Mouse (Mus musculus): ENCODE measurements around the gene Gm28035. TPM values are rescaled to one million over a fixed set of nuclear protein-coding genes. Genes with fewer than 3 reads are reported as not detected.
A peak's percentile ranks its signal among the peaks of the same experiment; 100 is the strongest.

The Gm28035 gene
- total RNA-seq, 2 experiments from 2014 or later: 6.7 to 7.3 TPM

DNA sequence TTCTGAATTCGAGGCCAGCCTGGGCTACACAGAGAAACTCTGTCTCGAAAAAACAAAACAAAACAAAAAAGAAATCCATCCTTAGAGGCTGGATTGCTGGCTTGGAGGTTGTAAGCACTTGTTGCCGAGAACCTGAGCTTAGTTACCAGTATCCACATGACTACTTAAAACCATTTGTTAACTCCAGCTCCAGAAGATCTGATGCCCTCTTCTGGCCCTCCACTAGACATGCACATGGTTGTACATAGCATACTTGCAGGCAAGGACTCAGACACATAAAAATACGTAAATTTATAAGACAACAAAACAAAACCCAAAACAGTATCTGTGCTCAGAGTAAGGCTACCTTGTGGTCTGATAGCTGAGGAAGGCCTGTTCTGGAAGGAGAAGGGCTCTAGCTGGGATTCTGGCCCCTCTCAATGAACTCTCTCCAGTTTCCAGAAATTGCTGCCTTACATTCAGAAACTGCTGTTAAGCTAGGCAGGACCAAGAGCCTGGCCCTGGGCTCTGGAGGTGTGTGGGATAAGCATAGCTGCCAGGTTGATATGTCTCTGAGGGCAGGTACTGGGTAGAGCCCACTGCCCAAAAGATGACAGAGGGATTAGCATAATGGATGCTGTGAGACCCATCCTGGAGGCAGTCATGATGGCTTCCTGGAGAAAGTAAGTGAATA, 20.8 kb downstream of the Gm28035 start:
- no peak for DNase-seq (ENCODE audit: low spot score in 2 of 2)

DNA sequence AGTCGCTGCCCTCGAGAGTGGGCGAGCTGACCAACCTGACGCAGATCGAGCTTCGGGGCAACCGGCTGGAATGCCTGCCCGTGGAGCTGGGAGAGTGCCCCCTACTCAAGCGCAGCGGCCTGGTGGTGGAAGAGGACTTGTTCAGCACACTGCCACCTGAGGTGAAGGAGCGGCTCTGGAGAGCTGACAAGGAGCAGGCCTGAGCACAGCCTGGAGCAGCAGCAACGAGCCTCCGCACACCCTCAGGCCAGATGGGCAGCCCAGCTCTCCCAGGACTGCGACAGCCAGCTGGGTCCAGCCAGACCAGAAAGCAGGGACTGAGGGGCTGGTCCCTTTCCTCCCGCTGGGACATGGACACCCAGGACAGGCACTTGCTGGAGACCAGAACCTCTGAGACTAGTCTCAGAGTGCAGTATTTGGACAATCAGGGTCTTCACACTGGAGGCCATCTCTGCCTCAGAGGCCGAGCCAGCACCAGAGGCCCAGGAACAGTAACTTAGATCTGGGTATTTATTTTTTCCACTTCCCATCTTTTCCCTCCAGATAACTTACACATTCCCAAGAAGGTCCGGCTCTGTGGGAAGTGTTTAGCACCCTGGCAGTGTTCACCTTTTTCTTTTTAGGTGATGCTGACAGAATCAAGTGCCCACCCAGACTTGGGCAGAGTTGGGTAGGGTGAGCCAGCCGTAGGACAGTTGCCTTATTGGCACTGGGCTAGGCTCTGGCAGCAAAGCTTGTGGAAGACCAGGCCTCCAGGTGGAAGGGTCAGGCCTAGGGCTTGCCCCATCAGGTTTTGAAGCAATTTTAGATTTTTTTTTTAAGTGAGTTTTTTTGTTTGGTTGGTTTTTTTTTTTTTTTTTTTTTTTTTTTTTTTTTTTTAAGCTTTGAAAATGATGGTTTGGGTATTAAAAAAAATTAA, 21.8 kb downstream of the Gm28035 start:
- DNase-seq (ENCODE audit: low spot score in 2 of 2): no peak

GRCm38 (mm10) chr2:30262840-30263441, 22.6 kb downstream of the Gm28035 start:
- DNase-seq (ENCODE audit: low spot score in 2 of 2): peak; percentile 75 to 86

- no peak for DNase-seq (ENCODE audit: low spot score in 2 of 2)
Observed at GRCm38 (mm10) chr2:30263811-30264210, 23.4 kb downstream of the Gm28035 start.

DNA sequence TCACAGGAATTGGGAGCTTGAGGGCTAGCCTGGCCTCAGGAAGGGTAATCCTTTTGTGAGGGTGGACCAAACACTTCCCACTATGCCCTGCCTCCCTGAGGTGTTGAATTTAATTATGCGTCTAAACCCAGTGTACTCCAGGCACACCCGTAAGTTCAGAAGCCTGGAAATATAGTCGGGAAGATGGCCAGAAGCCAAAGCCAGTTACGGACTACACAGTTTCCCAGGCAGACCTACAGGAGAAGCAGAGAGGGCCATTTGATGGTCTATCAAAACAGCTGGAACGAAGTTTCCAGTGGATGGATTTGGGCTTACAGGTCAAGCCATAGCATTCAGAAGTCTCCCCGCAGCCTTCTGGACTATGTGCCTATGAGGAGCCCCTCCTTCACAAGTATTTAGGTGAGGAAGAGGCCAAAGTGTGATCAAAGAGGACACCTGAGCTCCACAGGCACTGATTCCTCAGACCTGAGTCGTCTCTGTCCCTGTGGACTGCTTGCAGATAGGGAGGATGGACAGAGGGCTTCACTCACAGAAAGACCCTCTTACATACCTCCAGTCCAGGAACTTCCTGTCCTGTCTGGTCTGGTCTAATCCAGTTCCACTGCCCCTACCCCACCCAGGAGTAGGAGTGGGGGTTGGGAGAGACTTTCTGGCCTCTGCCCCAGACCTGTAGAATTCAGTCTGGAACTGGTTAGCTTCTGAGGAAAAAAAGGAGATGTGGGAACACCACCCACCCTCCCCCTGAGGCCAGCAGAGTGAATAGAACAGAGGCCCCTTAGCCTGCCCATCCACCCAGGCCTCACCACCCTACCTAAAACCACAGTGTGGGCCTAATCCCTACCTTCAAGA, 24.5 kb downstream of the Gm28035 start:
- no peak for DNase-seq (ENCODE audit: low spot score in 2 of 2)

DNA sequence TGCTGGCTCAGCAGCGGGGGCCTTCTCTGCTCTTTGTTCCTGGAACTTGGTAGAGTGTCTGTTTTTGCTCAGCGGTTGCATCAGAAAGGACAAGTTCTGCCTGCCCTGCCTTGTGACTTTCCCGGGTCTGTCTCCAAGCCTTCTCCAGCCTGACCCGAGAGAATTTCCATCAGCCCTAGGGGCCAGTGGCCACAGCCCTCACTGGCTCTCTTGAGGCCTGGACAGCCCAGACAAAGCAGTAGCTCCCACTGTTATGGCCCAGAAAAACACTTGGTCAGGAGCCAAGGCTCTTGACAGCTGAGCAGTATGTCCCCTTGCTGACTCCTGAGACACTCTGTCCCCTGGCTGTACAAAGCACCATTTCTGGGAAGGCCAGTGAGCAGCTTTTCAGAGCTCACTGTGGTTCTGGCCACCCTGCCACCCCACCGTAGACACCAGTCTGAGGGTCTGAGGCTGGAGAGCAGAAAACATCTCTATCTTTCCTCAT, 25.4 kb downstream of the Gm28035 start, which contains the start of gene Phyhd1:
Phyhd1 (plus strand) TSS at position 437 of the 487 bp plus-strand sequence.
- peak; percentile 53 to 86 for DNase-seq (ENCODE audit: low spot score in 2 of 2)

GRCm38 (mm10) chr2:30266392-30266941, 26.1 kb downstream of the Gm28035 start:
- DNase-seq (ENCODE audit: low spot score in 2 of 2): peak in 1 of 2 experiments; percentile 56

DNA sequence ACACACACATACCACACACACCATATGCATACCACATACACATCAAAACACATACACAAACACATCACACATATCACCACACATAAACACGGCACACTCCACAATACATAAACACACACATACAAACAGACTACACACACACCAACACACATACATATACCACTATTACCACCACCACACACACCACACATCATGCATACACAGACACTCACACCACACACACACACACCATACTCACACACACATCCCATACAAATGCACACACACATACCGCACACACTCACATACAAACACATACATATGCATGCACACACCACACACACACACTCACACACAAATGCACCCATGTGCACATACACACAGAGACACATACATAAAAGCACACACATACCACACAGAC, 27.1 kb downstream of the Gm28035 start:
- DNase-seq (ENCODE audit: low spot score in 2 of 2): no peak

DNA sequence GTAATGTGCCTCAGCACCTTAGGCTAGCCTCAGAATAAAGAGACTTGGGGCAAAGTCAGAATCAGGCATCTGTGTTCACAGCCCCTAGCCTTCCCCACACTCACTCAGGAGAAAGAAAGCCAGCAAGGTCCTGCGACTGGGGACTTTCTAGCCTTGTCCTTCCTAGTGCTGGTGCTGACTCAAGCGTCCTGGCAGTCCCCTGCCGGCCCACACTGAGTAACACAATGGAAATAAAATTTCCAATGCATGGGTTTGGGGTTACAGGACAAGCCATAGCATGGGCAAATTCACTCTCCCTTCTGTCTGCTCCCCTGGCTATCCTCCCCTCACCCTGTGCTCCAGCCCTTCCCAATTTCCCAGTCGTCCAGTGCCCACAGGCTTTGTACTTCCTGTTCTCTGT, 28.0 kb downstream of the Gm28035 start:
- no peak for DNase-seq (ENCODE audit: low spot score in 2 of 2)

- no peak for DNase-seq (ENCODE audit: low spot score in 2 of 2)
Observed at GRCm38 (mm10) chr2:30269241-30269990, 29.0 kb downstream of the Gm28035 start.

DNA sequence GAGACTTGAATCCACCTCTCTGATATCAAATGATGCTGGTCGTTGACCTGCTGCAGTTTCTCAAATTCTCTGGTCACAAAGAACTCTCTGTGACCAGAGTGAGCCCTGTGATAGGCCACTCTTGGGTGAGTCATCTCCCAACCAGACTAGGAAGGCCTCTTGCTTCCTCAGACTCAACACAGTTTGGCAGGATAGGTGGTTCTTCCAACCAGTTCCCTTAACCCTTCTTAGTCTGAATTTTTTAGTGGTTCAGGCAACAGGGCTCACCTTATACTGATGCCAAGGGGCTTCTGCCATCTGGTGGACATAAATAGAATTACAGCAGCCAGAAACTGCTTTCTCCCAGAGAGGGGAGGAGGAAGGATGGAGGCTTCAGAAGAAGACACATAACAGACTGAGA, 29.8 kb downstream of the Gm28035 start:
- DNase-seq (ENCODE audit: low spot score in 2 of 2): peak; percentile 73 to 83

DNA sequence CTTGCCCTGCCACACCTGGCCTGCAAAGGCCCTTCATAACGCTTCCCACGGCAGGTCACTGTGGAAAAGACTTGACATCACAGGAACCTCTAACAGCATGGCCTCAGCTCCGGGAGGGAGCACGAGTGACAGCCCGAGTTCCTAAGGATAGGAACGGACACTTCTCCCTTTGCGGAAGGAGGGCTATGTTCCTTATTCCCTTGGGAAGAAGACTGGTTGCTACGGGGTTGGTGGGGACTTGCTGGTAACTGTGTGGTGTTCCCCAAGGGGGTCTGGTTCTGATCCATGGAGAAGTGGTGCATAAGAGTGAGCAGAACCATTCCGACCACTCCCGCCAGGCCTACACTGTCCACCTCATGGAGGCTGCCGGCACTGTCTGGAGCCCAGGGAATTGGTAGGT, 40.4 kb downstream of the Gm28035 start, which contains the start of gene Gm28038:
Gm28038 (plus strand) TSS at position 301 of the 400 bp plus-strand sequence.
- DNase-seq (ENCODE audit: low spot score in 2 of 2): no peak

GRCm38 (mm10) chr2:30281651-30282050, 41.3 kb downstream of the Gm28035 start:
- no peak for DNase-seq (ENCODE audit: low spot score in 2 of 2)

DNA sequence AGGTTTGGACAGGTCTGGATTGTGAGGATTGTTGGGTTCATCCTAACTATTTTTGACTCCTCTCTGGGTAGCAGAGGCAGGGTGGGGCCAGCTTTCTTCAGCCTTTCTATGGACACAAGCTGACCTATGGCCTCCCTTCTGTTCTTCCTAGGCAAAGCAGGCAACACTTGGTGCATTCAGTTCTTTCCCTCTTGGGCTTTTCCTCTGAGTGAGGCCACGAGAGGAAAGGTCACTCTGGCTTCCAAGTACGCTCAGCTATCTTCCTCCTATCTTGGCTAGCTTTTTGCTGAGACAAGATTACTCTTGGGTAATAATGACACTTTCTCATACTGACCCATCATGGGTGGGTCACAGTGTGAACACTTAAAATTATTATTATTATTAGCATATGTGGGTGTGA, 42.8 kb downstream of the Gm28035 start:
- DNase-seq (ENCODE audit: low spot score in 2 of 2): no peak

DNA sequence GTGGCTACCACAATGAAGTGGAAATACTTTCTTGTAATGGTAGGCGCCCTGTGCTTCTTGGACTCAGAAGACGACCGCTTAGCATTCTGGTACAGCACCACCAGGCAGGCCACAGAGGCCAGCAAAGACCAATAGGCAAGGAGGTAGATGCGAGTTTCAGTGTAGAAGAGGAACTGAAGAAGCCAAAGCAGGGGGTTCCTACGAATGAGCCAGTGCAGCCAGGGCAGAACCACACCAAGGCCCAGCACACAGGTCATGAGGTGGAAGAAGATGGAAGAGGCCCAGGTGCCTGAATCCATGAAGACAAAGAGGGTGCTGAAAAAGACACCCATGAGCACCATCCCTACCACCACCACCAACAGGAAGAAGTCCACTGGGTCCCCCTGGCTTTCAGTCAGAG, 44.6 kb downstream of the Gm28035 start:
- no peak for DNase-seq (ENCODE audit: low spot score in 2 of 2)

DNA sequence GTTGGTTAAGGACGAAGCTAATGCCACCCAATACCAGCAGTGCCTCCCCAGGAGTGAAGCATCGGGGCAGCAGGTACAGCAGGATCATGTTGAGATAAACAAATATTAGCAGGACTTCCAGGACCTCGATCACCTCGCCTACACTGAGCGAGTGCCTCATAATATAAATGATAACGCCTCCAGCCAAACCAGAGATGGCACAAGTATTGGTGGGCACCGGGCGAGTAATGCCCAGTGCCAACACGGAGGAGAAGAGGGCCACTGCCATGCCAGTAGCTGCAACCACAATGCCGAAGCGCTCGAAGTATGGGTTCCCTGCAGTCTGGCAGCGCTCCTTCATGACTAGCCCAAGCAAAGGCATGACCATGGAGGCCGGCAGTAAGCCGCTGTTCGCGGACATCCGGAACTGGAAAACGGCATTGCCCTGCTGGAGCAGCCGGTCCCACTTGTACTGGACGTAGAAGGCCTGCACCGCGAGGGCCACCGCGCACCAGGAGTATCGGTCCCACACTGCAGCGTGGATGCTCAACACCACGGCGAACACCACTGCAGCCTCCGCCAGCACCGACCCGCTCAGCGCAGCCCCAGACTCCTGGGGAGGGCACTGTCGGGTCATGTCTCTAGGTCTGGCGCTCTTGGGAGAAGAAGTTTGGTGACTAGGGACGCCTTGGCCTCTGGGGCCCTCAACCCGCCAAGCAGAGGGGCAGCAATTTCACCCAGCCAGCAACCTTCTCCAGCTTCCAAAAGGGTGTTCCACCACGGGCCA, 45.2 kb downstream of the Gm28035 start:
- no peak for DNase-seq (ENCODE audit: low spot score in 2 of 2)

DNA sequence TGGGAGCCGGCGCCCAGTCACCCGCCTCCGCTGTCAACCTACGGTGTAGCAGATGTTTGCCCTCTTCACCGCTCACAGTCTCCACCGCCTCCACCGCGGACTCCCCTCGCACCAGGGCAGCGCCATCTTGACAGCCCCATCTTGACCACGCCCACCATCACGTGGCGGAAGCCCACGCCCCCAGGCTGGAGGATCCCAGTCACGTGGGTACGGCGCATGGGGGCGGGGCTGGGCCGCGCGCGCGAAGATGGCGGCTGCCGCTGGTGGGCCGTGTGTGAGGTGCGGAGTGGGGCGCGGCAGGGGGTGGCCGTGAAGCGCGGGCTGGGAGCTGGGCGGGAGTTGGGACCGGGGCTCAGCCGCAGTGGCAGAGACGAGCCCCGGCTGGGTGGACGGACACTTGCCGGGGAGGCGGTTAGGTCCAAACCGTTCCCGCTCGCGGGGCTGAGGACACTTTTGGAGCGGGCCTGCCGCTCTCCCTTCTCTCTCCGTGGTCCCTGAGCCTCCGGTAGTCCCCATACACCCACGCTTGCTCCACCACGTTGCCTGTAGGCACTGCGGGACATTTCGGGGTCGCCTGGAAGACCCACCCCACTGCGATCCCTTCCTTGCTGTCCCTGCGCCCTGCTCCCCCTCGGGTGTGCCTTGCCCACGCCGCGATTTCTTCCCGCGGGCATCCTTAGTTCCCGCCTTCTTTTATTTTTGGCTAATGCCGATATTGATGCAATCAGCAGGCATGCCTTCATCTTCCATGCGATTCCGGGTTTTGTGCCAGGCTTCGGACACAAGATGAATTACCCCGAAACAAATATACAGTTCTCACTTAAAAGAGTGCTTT, 46.0 kb downstream of the Gm28035 start, which contains the start of the genes Dolk and Nup188:
Dolk (minus strand) TSS at position 143 of the 835 bp plus-strand sequence.
Nup188 (plus strand) TSS at position 206 of the 835 bp plus-strand sequence.
- DNase-seq (ENCODE audit: low spot score in 2 of 2): peak; percentile 94 to 96

DNA sequence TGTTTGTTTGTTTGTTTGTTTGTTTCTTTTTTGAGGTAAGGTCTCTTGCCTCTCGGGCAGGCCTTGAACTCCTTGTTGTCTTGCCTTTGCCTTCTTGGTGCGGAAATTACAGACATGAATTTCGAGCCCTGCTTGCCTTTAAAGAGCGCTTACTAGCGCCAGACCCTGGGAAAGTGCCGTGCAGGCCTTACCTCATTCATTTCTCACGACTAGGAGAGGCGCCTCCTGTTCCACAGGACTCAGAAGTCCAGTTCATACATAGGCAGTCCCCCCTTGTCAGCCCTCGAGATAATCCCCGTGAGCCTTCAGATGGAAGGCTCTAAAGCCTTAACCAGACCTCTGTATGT, 46.6 kb downstream of the Gm28035 start:
- no peak for DNase-seq (ENCODE audit: low spot score in 2 of 2)

All from layer of hippocampus, postnatal 14 days (tissue).